Mouse (Mus musculus) ES-E14 (cell line): Measurements from ENCODE around the gene Hnrnpa1.

Experiments used
- HCFC1 ChIP-seq: IDR thresholded peaks from 2 replicates; pipeline ENCODE4 v1.6.1; 2012; ENCODE audit warnings: low read length, inconsistent platforms, borderline replicate concordance; ENCODE audit not compliant: insufficient read depth
- MAFK ChIP-seq: IDR thresholded peaks from 2 replicates; pipeline ENCODE4 v1.6.1; 2014; ENCODE audit warnings: mild to moderate bottlenecking, low read depth, low read length, inconsistent platforms; ENCODE audit not compliant: insufficient read depth
- ZNF384 ChIP-seq: IDR thresholded peaks from 2 replicates; pipeline ENCODE4 v1.6.1; 2012; ENCODE audit warnings: low read depth, low read length, inconsistent platforms

DNA sequence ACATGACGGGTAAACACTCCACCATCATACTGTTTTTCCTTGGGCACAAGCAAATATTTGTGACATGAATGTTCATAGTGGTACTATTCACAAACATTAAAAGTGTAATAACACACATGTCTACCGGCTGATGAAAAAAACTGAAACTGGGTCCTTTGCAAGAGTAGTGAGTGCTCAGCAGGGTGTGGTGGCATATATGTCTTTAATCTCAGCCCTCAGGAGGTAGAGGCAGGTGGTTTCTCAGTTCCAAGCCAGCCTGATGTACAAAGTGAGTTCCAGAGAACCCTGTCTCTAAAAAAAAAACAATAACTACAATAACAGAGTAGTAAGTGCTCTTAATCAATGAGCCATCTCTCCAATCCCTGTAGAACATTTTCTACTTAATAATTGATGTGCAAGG is 24.6 kb downstream of the Hnrnpa1 start:
- no peak for TF ChIP-seq MAFK
- TF ChIP-seq ZNF384, result no peak
- TF ChIP-seq HCFC1, result no peak
